Mouse (Mus musculus) spleen, adult 2 months (tissue): ENCODE data around the gene Pih1d2. TPM values are rescaled to one million over a fixed set of nuclear protein-coding genes. Genes with fewer than 3 reads are reported as not detected.
"Not testable (repeated sequence)": the region's sequence is repeated elsewhere in the genome, so short reads cannot be mapped to it uniquely, and the experiment has no call there.

Experiments used
- DNase-seq, 2 experiments: peaks; one replicate each; pipeline versions ENCODE4 v3.0.0 to v3.0.0-alpha.2; 2012 to 2021; ENCODE audit warnings: low spot score in 2 of 2, low read depth in 1 of 2
- H3K27ac ChIP-seq: fragments of 200-500 bp; 2 replicates; pipeline ENCODE4 v1.5.1; 2012; ENCODE audit warnings: low read length, inconsistent platforms; ENCODE audit not compliant: insufficient read depth
- H3K27me3 ChIP-seq: fragments of 200-500 bp; 2 replicates; pipeline ENCODE4 v1.6.1; 2012; ENCODE audit warnings: mild to moderate bottlenecking, moderate library complexity, low read length, inconsistent platforms; ENCODE audit not compliant: control insufficient read depth, insufficient read depth
- H3K36me3 ChIP-seq: fragments of 200-500 bp; 2 replicates; pipeline ENCODE4 v1.6.1; 2012; ENCODE audit warnings: mild to moderate bottlenecking, low read length, inconsistent platforms; ENCODE audit not compliant: control insufficient read depth, insufficient read depth
- H3K4me1 ChIP-seq: fragments of 200-500 bp; 2 replicates; pipeline ENCODE4 v1.6.1; 2011; ENCODE audit warnings: inconsistent platforms; ENCODE audit not compliant: control insufficient read depth, insufficient read depth, insufficient read length
- H3K4me3 ChIP-seq: fragments of 200-500 bp; 2 replicates; pipeline ENCODE4 v1.5.1; 2011; ENCODE audit warnings: mild to moderate bottlenecking, inconsistent platforms; ENCODE audit not compliant: insufficient read depth, insufficient read length; ENCODE audit errors: extremely low read depth
- CTCF ChIP-seq: fragments of 200-500 bp; IDR thresholded peaks from 2 replicates; pipeline ENCODE4 v1.5.1; 2011; ENCODE audit warnings: mild to moderate bottlenecking, inconsistent platforms; ENCODE audit not compliant: insufficient read depth, insufficient read length, insufficient replicate concordance; ENCODE audit errors: extremely low read depth
- POLR2A ChIP-seq: fragments of 200-500 bp; IDR thresholded peaks from 2 replicates; pipeline ENCODE4 v1.6.1; 2011; ENCODE audit warnings: low read depth, low read length, inconsistent platforms
- WGBS: fragments of 180-500 bp; shearing (Covaris S2); methylation state at CpG from one replicate; pipeline ENCODE4 v1.1.7; 2018; 5-methylcytosine and 5-hydroxymethylcytosine counted together
- polyA plus RNA-seq: library from polyadenylated mRNA; depleted of rRNA; stranded (reverse); fragments of >200 nt; gene quantifications from 2 replicates; pipeline ENCODE4 v1.2.3, GENCODE M21; 2012

Pih1d2 gene
- polyA plus RNA-seq, 1 experiment: 0.07 TPM

GRCm38 (mm10) chr9:50617794-50618330 lies 741 bp downstream of the Pih1d2 start:
- DNase-seq: no peak
- TF ChIP-seq CTCF: no peak
- TF ChIP-seq POLR2A: no peak
- H3K27me3 ChIP-seq: no peaks in the 10 kb centered on the region; the same call in 1 of the 2 replicates
- H3K4me1 ChIP-seq: peaks cover 3% of the 10 kb centered on the region
- H3K4me3 ChIP-seq: no peak overlapping the region
- no peak overlapping the region for H3K27ac ChIP-seq
- H3K36me3 ChIP-seq: peaks cover 10% of the 10 kb centered on the region
- 63% methylated on average over 9 of the region's 9 CpGs for WGBS

- not testable (repeated sequence) for H3K27me3 ChIP-seq, H3K4me1 ChIP-seq, H3K27ac ChIP-seq, H3K36me3 ChIP-seq, DNase-seq, H3K4me3 ChIP-seq
- WGBS: 92% methylated on average over 6 of the region's 8 CpGs
Measured at GRCm38 (mm10) chr9:50630903-50631302, 13.8 kb downstream of the Pih1d2 start.

GRCm38 (mm10) chr9:50632016-50632688 lies 15.0 kb downstream of the Pih1d2 start:
- no peaks in the 10 kb centered on the region for H3K27me3 ChIP-seq
- H3K4me1 ChIP-seq: no peaks in the 10 kb centered on the region
- no peak overlapping the region for H3K4me3 ChIP-seq
- TF ChIP-seq POLR2A: no peak
- TF ChIP-seq CTCF: no peak
- peaks cover 3% of the 10 kb centered on the region; the same call in 1 of the 2 replicates for H3K36me3 ChIP-seq
- no peak for DNase-seq
- H3K27ac ChIP-seq: no peak overlapping the region
- WGBS: 85% methylated on average over 6 of the region's 6 CpGs

- Histone ChIP-seq H3K27me3 (no peaks in the 10 kb centered on the region), H3K36me3 (peaks cover 3% of the 10 kb centered on the region; the same call in 1 of the 2 replicates), H3K27ac (no peak overlapping the region), H3K4me1 (no peaks in the 10 kb centered on the region), H3K4me3 (no peak overlapping the region)
- TF ChIP-seq CTCF (peak; percentile 17; the same call in 1 of the 2 replicates), POLR2A (no peak)
- DNase-seq: no peak
- 64% methylated on average over 2 of the region's 2 CpGs for WGBS
Measured at GRCm38 (mm10) chr9:50633059-50633458, 15.9 kb downstream of the Pih1d2 start.

GRCm38 (mm10) chr9:50634270-50634669 lies 17.1 kb downstream of the Pih1d2 start:
- TF ChIP-seq POLR2A: no peak
- H3K4me3 ChIP-seq: no peak overlapping the region
- no peak for DNase-seq
- H3K36me3 ChIP-seq: peaks cover 8% of the 10 kb centered on the region
- WGBS: 95% methylated on average over 11 of the region's 11 CpGs
- no peak overlapping the region for H3K27ac ChIP-seq
- no peaks in the 10 kb centered on the region for H3K27me3 ChIP-seq
- H3K4me1 ChIP-seq: no peaks in the 10 kb centered on the region

- Histone ChIP-seq H3K27ac (no peak overlapping the region), H3K4me3 (no peak overlapping the region), H3K27me3 (no peaks in the 10 kb centered on the region), H3K36me3 (peaks cover 42% of the 10 kb centered on the region), H3K4me1 (no peaks in the 10 kb centered on the region)
- DNase-seq: no peak
- TF ChIP-seq POLR2A (no peak), CTCF (no peak)
- 95% methylated on average over 10 of the region's 10 CpGs for WGBS
Measured at GRCm38 (mm10) chr9:50646826-50647370, 29.8 kb downstream of the Pih1d2 start.

DNA sequence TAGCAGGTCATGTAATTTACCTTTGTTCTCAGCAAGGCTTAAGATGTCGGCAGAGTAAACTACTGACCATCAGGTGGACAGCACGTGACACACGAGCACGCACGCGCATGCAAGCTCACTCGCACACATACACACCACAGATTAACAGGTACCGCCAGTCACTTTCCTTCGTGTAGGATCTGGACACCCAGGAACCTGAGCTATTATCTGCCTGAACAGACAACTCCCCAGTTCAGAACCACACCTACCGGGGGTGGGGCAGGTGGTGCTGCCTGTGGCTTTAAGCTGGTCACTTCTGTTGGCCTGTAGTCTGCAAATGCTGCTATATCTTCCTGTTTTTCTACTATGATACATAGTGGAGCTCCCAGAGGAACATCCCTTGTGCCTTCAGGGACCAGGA lies 33.4 kb downstream of the Pih1d2 start:
- Histone ChIP-seq H3K4me1 (no peaks in the 10 kb centered on the region), H3K27me3 (no peaks in the 10 kb centered on the region), H3K27ac (no peak overlapping the region), H3K36me3 (peaks cover 30% of the 10 kb centered on the region), H3K4me3 (no peak overlapping the region)
- WGBS: 96% methylated on average over 10 of the region's 10 CpGs
- no peak for DNase-seq
- no peak for TF ChIP-seq CTCF
- no peak for TF ChIP-seq POLR2A
